Mouse (Mus musculus): ENCODE data around the gene Fastk.

Fastk gene

GRCm38 (mm10) chr5:24392724-24393123 lies 52.4 kb downstream of the Fastk start:
- in situ Hi-C loops (cut with MboI, MseI): loop anchor here (25.0 kb wide), 1 partner anchor 1005 kb away; no protein-coding TSS in a partner anchor

GRCm38 (mm10) chr5:24391864-24392263 lies 53.2 kb downstream of the Fastk start, which contains the start of gene Atg9b:
Atg9b (minus strand) TSS chr5:24392143.
- in situ Hi-C loops (cut with MboI, MseI): loop anchor here (25.0 kb wide), 1 partner anchor 1005 kb away; no protein-coding TSS in a partner anchor

- in situ Hi-C loops (cut with MboI, MseI): loop anchor here (25.0 kb wide), 1 partner anchor 1002 kb away; no protein-coding TSS in a partner anchor
These were observed 55.4 kb downstream of the Fastk start for GRCm38 (mm10) chr5:24389658-24390020.

GRCm38 (mm10) chr5:24389011-24389657 lies 56.0 kb downstream of the Fastk start:
- in situ Hi-C loops (cut with MboI, MseI): loop anchor here (25.0 kb wide), 1 partner anchor 1002 kb away; no protein-coding TSS in a partner anchor

Measured in T-helper 1 cell (primary cell).